Mouse (Mus musculus) brain, embryonic 14.5 days (tissue): ENCODE results near the gene Spsb2. TPM values are rescaled to one million over a fixed set of nuclear protein-coding genes. Genes with fewer than 3 reads are reported as not detected.

Source experiments
- DNase-seq: peaks from one replicate; pipeline ENCODE4 v3.0.0-alpha.2; 2011; ENCODE audit warnings: low read depth
- CTCF ChIP-seq: fragments of 200-500 bp; IDR thresholded peaks from 2 replicates; pipeline ENCODE4 v1.5.1; 2012; ENCODE audit warnings: inconsistent platforms, mild to moderate bottlenecking, moderate library complexity, borderline replicate concordance; ENCODE audit not compliant: insufficient read depth, insufficient read length; ENCODE audit errors: extremely low read depth
- POLR2A ChIP-seq: fragments of 200-500 bp; IDR thresholded peaks from 2 replicates; pipeline ENCODE4 v1.6.1; 2012; ENCODE audit warnings: mild to moderate bottlenecking, inconsistent platforms, borderline replicate concordance; ENCODE audit not compliant: poor library complexity, insufficient read depth, insufficient read length, severe bottlenecking; ENCODE audit errors: extremely low read depth
- polyA plus RNA-seq: library from polyadenylated mRNA; depleted of rRNA; stranded (reverse); fragments of >200 nt; gene quantifications from 2 replicates; pipeline ENCODE4 v1.2.3, GENCODE M21; 2012; rRNA removed

The Spsb2 gene
- 5.3 and 5.7 TPM in 2 replicates for polyA plus RNA-seq

DNA sequence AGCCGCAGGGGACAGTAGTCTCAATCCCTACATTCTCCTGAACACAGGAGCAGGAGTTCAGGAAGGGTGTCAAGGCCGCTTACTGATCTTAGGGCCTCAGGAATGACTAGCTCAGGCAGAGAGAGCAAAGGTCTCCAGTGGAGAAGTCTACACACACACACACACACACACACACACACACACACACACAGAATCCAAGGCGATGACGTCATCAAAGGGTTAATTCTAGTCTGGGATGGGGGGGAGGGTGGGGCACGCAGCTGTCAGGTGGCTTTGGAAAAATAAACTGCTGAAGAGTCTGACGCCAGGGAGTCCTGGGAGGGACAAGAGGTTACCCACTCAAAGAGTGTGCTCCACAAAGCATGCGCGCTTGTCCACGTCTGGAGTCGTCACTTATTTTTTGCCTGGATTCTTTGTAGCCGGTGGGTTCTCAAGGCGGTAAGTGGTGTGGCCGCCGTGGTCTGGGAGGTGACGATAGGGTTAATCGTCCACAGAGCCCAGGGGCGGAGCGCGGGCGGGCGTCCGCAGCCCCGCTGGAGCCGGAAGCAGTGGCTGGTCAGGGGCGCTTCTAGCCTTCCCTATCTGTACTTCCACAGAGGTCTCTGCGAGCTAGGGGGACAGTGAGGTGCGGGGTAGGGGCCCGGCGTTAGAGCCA lies at the start of gene Spsb2:
TSS of gene Spsb2 (plus strand) at position 304 of the 655 bp plus-strand sequence.
- TF ChIP-seq POLR2A = no peak
- no peak for TF ChIP-seq CTCF

DNA sequence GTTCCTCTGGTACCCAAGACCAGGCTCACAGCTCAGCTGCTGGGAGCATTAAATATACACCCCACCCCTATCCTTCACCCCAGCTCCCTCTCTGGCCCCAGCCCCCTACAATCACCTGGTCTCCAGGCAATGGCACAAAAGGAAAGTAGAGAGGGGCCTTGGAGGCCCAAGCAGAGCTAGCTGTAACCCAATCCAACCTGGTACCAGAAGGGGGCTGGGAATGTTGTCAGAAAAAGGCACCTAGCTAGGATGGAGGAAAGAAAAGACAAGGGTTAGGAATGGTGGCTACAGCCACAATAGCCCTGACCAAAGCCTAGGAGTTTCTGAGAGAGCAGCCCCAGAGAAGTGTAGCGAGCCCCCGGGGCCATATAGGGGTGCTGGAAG lies 49.6 kb upstream of the Spsb2 start:
- TF ChIP-seq POLR2A (no peak), CTCF (no peak)
- DNase-seq = no peak

More for the DNA sequence above, at the start of gene Spsb2:
- peak; percentile 70 for DNase-seq

DNA sequence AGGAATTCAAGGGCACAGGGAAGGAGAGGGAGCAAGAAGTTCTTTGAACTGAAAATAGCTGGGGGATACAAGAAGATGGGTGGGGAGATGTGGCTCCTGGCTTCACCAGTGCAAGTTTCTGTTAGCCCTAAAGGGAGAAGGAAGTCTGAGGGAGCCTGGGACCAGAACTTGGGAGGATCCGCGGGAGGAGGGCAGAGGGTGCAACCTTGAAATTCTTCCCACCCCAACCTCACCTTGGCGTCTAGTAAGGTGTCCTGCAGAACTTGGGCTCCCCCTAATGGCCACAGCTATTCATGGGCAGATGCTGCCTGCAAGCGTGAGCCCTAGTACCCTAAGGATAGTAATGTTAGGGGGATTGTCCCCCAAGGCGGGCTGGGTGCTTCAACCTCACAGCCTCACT lies 49.2 kb upstream of the Spsb2 start:
- TF ChIP-seq CTCF (peak; percentile 92), POLR2A (no peak)
- peak; percentile 88 for DNase-seq

DNA sequence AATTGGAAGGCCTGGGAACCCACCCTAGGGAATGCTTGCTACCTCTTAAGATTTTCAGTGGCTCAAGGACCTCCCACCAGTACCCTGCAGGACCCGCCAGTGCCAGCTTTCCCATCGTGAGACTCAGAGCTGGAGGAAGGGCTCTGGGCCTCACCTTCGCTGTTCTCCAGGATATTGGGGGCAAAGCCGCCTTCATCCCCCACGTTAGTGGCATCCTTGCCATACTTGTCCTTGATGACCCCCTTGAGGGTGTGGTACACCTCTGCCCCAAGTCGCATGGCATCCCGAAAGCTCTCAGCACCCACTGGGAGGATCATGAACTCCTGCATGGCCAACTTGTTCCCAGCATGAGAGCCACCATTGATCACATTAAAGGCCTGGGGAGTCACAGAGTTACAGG lies 42.5 kb upstream of the Spsb2 start:
- TF ChIP-seq CTCF (no peak), POLR2A (no peak)
- DNase-seq = no peak

DNA sequence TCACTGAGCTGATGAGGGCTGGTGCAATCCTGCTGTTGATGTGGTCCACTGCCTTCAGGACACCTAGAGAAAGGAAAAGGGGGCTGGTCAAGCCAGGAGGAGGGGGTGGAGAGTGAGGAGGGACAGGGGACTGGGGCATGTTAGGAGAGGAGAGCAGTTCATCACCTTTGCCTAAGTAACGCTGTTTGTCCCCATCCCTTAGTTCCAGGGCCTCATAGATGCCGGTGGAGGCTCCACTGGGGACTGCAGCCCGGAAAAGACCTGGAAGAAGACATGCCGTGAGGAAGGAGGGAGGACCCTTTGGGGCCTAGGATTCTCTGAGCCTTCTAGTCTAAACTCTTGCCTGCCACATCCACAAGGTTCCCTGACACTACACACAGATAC lies 40.9 kb upstream of the Spsb2 start:
- no peak for DNase-seq

DNA sequence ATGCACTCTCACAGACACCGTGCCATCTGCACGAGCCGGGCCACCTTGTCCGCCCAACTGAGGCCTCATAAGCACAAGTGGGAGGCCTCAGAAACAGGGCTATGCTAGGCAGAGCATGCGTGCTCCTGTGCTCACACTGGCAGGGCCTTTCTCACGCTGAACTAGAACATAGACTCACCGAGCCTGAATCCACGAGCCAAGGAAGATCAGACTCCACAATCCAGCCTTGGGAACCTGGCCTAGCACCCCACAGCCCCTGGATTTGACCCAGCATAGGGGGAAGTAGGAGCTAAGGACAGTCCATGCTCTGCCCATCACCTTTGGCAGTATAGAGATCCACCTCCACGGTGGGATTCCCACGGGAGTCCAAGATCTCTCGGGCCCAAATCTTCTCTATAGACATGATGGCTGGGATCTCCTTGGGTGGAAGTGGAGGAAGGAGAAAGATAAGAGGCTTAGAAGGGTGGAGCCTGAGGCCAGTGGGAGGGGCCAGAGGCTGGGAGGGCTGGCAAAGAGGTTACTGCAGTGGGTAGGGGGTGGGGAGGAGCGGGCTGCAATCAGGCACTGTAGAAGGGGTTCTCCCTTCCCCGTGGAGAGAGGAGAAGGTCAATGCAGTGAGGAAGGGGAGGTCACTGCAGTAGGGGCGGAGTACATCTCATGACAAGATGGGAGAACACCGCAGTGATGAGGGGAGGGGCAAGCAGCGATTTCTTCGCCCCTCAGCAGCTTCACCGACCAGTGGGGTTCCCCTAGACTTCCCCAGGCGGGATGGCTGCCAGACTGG lies 40.3 kb upstream of the Spsb2 start:
- TF ChIP-seq POLR2A = no peak
- no peak for TF ChIP-seq CTCF
- peak; percentile 45 for DNase-seq

More for the DNA sequence above, 40.9 kb upstream of the Spsb2 start:
- TF ChIP-seq POLR2A (no peak), CTCF (no peak)

DNA sequence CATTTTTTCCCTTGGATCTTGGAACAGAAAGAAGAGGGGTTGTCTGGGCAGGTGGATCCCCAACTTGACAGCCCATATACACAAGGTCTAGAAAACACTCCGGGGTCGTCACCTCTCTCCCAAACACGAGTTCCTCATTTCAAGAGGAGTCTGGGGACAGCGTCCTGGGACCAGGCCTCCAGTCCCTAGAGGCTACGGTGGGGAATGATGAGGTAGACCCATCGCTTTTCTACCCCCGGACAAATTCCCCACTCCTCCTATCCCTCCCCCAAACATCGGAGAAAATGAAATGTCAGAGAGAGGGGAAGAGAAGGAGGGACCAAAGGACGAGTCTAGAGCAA lies 39.8 kb upstream of the Spsb2 start:
- TF ChIP-seq POLR2A (no peak), CTCF (no peak)
- no peak for DNase-seq

DNA sequence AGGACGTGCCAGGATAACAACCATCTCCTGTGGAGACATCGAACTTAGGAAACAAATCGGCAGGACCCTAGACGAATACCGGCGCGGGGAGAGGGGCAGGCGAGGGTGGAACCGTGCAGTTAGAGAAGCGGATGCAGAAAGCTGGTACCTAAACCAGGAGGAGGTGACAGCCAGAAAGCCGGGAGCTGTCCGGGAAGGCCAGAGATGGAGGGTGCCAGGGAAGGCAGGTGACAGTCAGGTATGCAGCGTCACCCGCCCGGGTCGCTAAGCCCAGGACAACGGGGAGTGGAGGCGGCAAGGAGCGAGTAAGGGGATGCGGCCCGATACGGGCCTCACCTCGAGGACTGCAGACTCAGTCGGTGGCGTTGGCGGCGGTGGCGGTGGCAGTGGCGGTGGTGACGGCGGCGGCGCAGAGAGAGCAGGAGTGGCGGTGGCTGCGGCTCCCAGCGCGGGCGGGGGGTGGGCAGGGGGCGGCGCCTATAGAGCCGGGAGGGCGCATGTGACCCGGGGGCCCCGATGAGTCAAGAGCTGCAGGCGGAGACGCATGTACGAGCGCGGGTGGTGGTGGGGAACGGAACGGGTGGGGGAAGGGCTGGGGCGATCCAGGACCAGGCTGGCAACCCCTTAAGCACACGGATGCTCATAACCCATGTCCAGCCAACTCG lies 39.2 kb upstream of the Spsb2 start, which contains the start of gene Eno2:
TSS of gene Eno2 (minus strand) at position 573 of the 665 bp plus-strand sequence.
- TF ChIP-seq CTCF (no peak), POLR2A (peak; percentile 22; the same call in 1 of the 2 replicates)
- DNase-seq = peak; percentile 88

DNA sequence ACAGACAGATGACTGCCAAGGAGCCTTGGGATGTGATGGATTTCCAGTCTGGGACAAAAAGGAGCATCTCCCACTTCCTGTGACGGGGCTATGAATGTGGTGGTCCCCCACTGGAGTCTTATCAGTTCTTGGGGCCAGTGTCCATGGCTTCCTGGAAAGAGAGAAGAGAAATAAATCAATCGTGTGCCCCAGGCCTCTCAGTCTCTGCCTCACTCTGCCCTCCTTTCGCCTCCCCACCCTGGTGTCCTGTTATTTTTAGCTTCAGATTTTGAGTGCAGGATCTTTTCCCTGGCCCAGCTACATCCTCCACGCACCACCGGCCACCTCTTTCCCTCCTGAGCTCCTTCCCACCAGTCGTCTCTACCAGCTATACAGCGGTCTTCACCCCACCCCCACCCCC lies 38.4 kb upstream of the Spsb2 start:
- DNase-seq = no peak
- no peak for TF ChIP-seq POLR2A
- no peak for TF ChIP-seq CTCF

DNA sequence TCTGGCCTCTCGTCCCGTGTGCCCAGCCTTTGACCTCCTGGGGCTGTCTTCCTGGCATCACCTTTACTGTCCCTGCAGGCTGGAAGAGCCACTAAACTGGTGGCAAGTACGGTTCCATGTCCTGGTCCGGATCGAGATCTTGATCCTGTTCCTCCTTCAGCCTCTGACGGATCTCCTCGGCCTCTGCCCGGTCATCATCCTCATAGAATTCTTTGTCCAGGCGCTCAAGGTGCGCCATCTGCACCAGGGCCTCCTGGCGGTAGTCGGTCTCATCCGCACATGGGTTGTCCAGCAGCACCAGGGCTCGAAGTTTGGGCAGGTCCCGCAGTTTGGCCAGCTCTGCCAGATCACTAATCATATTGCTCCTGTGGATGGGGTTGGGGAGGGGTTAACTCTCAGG lies 38.0 kb upstream of the Spsb2 start:
- DNase-seq = no peak
- TF ChIP-seq CTCF = no peak
- no peak for TF ChIP-seq POLR2A

DNA sequence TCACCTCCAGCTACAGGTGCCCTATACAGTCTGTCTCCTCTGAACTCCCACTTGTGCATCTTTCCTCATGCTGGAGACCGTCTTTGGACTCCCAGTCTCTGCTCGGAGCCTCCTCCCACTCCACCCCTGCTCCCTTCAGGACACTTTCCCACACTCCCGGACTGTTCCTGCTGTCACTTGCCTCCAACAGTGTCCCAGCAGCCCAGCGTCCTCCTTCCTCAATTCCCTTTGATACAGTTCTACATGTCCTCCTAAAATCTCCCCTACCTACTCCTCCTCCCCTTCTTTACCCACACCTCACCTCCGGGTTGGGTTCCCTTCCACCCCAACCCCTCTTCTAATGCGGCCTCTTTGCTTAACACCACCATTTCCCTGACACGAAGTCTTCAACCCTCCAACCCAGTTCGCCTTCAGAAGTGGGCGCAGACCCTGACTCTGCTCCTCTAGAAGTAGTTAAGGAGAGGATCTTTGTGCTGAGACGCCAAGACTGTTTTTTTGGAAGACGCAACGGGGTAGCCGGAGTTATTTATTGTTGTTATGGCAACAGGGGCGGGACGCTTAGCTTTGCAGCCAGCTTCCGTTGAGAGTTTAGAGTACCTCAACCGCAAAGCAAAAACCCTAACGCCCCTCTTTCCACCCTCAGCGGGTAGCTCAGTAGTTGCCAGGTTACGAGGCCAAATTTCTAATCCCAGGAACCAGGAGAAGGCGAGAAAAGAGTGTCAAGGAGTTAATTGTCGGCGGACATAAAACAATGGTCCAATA lies 29.1 kb upstream of the Spsb2 start, which contains the start of gene Lrrc23:
TSS of gene Lrrc23 (minus strand) at position 506 of the 762 bp plus-strand sequence.
- TF ChIP-seq POLR2A (no peak), CTCF (no peak)
- DNase-seq = peak; percentile 81
